Mouse (Mus musculus): ENCODE measurements around the gene Gtf2h5. TPM values are rescaled to one million over a fixed set of nuclear protein-coding genes. Genes with fewer than 3 reads are reported as not detected.

Gene Gtf2h5
- polyA plus RNA-seq, 1 experiment, result 83.4 TPM

GRCm38 (mm10) chr17:6067613-6068012, 12.0 kb upstream of the Gtf2h5 start:
- TF ChIP-seq POLR2A (IDR thresholded peaks at IDR 0.05; ENCODE audit: extremely low read depth, insufficient read depth, low read length), result no peak
- no peak for TF ChIP-seq CTCF (IDR thresholded peaks at IDR 0.05; ENCODE audit: extremely low read depth, insufficient read depth, low read length)

GRCm38 (mm10) chr17:6069866-6070265, 9.7 kb upstream of the Gtf2h5 start:
- Histone ChIP-seq H3K27ac (ENCODE audit: insufficient read depth, low read length) (no peak overlapping the region), H3K4me1 (ENCODE audit: control insufficient read depth, insufficient read depth, low read length) (no peaks in the 10 kb centered on the region), H3K4me3 (ENCODE audit: insufficient read depth, low read length) (no peak overlapping the region)
- TF ChIP-seq CTCF (IDR thresholded peaks at IDR 0.05; ENCODE audit: extremely low read depth, insufficient read depth, low read length) (no peak), POLR2A (IDR thresholded peaks at IDR 0.05; ENCODE audit: extremely low read depth, insufficient read depth, low read length) (no peak)

More at GRCm38 (mm10) chr17:6067613-6068012, 12.0 kb upstream of the Gtf2h5 start:
- Histone ChIP-seq H3K27ac (ENCODE audit: insufficient read depth, low read length) (no peak overlapping the region), H3K4me3 (ENCODE audit: insufficient read depth, low read length) (no peak overlapping the region), H3K4me1 (ENCODE audit: control insufficient read depth, insufficient read depth, low read length) (no peaks in the 10 kb centered on the region)

- H3K4me3 ChIP-seq (ENCODE audit: insufficient read depth, low read length), result no peak overlapping the region
- TF ChIP-seq POLR2A (IDR thresholded peaks at IDR 0.05; ENCODE audit: extremely low read depth, insufficient read depth, low read length) (no peak), CTCF (IDR thresholded peaks at IDR 0.05; ENCODE audit: extremely low read depth, insufficient read depth, low read length) (no peak)
- no peak overlapping the region for H3K27ac ChIP-seq (ENCODE audit: insufficient read depth, low read length)
- H3K4me1 ChIP-seq (ENCODE audit: control insufficient read depth, insufficient read depth, low read length), result no peaks in the 10 kb centered on the region
Observed at GRCm38 (mm10) chr17:6073405-6073804, 6.2 kb upstream of the Gtf2h5 start.

GRCm38 (mm10) chr17:6083323-6083890, 3.8 kb downstream of the Gtf2h5 start:
- Histone ChIP-seq H3K4me3 (ENCODE audit: insufficient read depth, low read length) (no peak overlapping the region), H3K4me1 (ENCODE audit: control insufficient read depth, insufficient read depth, low read length) (0 out of 2 replicates have a peak, but pooled peaks cover 2% of the 10 kb centered on the region), H3K27ac (ENCODE audit: insufficient read depth, low read length) (no peak overlapping the region)
- no peak for TF ChIP-seq CTCF (IDR thresholded peaks at IDR 0.05; ENCODE audit: extremely low read depth, insufficient read depth, low read length)
- TF ChIP-seq POLR2A (IDR thresholded peaks at IDR 0.05; ENCODE audit: extremely low read depth, insufficient read depth, low read length), result no peak

GRCm38 (mm10) chr17:6091604-6092003, 12.0 kb downstream of the Gtf2h5 start:
- TF ChIP-seq POLR2A (IDR thresholded peaks at IDR 0.05; ENCODE audit: extremely low read depth, insufficient read depth, low read length), result no peak
- no peak for TF ChIP-seq CTCF (IDR thresholded peaks at IDR 0.05; ENCODE audit: extremely low read depth, insufficient read depth, low read length)
- Histone ChIP-seq H3K4me3 (ENCODE audit: insufficient read depth, low read length) (no peak overlapping the region), H3K27ac (ENCODE audit: insufficient read depth, low read length) (no peak overlapping the region), H3K4me1 (ENCODE audit: control insufficient read depth, insufficient read depth, low read length) (no peaks in the 10 kb centered on the region)

- no peak overlapping the region for H3K27ac ChIP-seq (ENCODE audit: insufficient read depth, low read length)
- no peak overlapping the region for H3K4me3 ChIP-seq (ENCODE audit: insufficient read depth, low read length)
- TF ChIP-seq POLR2A (IDR thresholded peaks at IDR 0.05; ENCODE audit: extremely low read depth, insufficient read depth, low read length) (no peak), CTCF (IDR thresholded peaks at IDR 0.05; ENCODE audit: extremely low read depth, insufficient read depth, low read length) (no peak)
- no peaks in the 10 kb centered on the region for H3K4me1 ChIP-seq (ENCODE audit: control insufficient read depth, insufficient read depth, low read length)
Observed at GRCm38 (mm10) chr17:6095579-6095978, 16.0 kb downstream of the Gtf2h5 start.

- Histone ChIP-seq H3K4me3 (ENCODE audit: insufficient read depth, low read length) (no peak overlapping the region), H3K4me1 (ENCODE audit: control insufficient read depth, insufficient read depth, low read length) (no peaks in the 10 kb centered on the region), H3K27ac (ENCODE audit: insufficient read depth, low read length) (no peak overlapping the region)
- TF ChIP-seq POLR2A (IDR thresholded peaks at IDR 0.05; ENCODE audit: extremely low read depth, insufficient read depth, low read length), result no peak
- TF ChIP-seq CTCF (IDR thresholded peaks at IDR 0.05; ENCODE audit: extremely low read depth, insufficient read depth, low read length), result peak; percentile 90
Observed at GRCm38 (mm10) chr17:6097884-6098283, 18.3 kb downstream of the Gtf2h5 start.

GRCm38 (mm10) chr17:6102287-6102686, 22.7 kb downstream of the Gtf2h5 start:
- no peak overlapping the region for H3K27ac ChIP-seq (ENCODE audit: insufficient read depth, low read length)
- no peak overlapping the region for H3K4me3 ChIP-seq (ENCODE audit: insufficient read depth, low read length)
- H3K4me1 ChIP-seq (ENCODE audit: control insufficient read depth, insufficient read depth, low read length), result no peaks in the 10 kb centered on the region
- TF ChIP-seq CTCF (IDR thresholded peaks at IDR 0.05; ENCODE audit: extremely low read depth, insufficient read depth, low read length) (no peak), POLR2A (IDR thresholded peaks at IDR 0.05; ENCODE audit: extremely low read depth, insufficient read depth, low read length) (no peak)

- H3K4me1 ChIP-seq (ENCODE audit: control insufficient read depth, insufficient read depth, low read length), result peaks cover 4% of the 10 kb centered on the region; the same call in 1 of the 2 replicates
- H3K4me3 ChIP-seq (ENCODE audit: insufficient read depth, low read length), result no peak overlapping the region
Observed at GRCm38 (mm10) chr17:6103566-6103965, 24.0 kb downstream of the Gtf2h5 start.

GRCm38 (mm10) chr17:6106361-6107014, 26.9 kb downstream of the Gtf2h5 start, which contains the start of gene Tulp4:
Gene Tulp4, plus strand, starts transcription at chr17:6106437.
- peak within 1 kb of the TSS; percentile 48 for H3K4me3 ChIP-seq (ENCODE audit: insufficient read depth, low read length)
- peak within 1 kb of the TSS; percentile 85 for H3K27ac ChIP-seq (ENCODE audit: insufficient read depth, low read length)
- H3K4me1 ChIP-seq (ENCODE audit: control insufficient read depth, insufficient read depth, low read length), result peaks cover 4% of the 10 kb centered on the region; the same call in 1 of the 2 replicates
- peak; percentile 68 for TF ChIP-seq POLR2A (IDR thresholded peaks at IDR 0.05; ENCODE audit: extremely low read depth, insufficient read depth, low read length)
- no peak for TF ChIP-seq CTCF (IDR thresholded peaks at IDR 0.05; ENCODE audit: extremely low read depth, insufficient read depth, low read length)

More at GRCm38 (mm10) chr17:6103566-6103965, 24.0 kb downstream of the Gtf2h5 start:
- TF ChIP-seq CTCF (IDR thresholded peaks at IDR 0.05; ENCODE audit: extremely low read depth, insufficient read depth, low read length) (no peak), POLR2A (IDR thresholded peaks at IDR 0.05; ENCODE audit: extremely low read depth, insufficient read depth, low read length) (no peak)
- H3K27ac ChIP-seq (ENCODE audit: insufficient read depth, low read length), result no peak overlapping the region

Data from cortical plate, adult 2 months (tissue).